In the genomic region with DNA sequence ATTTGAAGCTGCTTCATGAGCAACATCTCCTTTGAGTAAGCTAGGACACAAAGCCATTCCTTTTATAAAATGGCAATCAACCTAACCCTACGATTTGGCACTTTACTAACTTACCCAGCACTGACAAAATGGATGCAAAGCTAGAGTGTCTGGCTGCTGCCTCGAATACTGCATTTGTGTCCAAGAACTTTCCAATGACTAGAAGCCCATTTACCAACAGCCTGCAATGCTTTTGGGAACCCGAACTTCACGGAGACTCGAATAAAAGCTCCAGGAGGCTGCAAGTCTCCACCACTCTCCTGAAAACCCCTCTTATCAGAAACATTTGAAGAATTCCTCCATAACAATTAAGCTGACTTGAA, we compare ENCODE assay signal across 8 mouse cellular contexts. TPM values are rescaled to one million over a fixed set of nuclear protein-coding genes. Genes with fewer than 3 reads are reported as not detected.
DNase-seq lines count a peak whose midpoint lies in the region; ATAC-seq and TF ChIP-seq lines count a peak whose summit lies in the region.

No protein-coding gene starts in this region.

- H3K79me2 ChIP-seq in CH12.LX (replicated peaks; ENCODE audit: control insufficient read depth, extremely low read depth, insufficient read depth, poor library complexity, severe bottlenecking), result peaks cover 61% of the 10 kb centered on the region

- no peak for DNase-seq in heart, embryonic 10.5 days (ENCODE audit: low spot score)
- no peak for DNase-seq in heart, postnatal 25 days (ENCODE audit: low spot score)
- DNase-seq in CH12.LX (ENCODE audit: extremely low read depth) (no peak), adipocyte (ENCODE audit: low spot score) (no peak)
- DNase-seq in limb, embryonic 11.5 days (ENCODE audit: low spot score), result no peak
- DNase-seq in retina, postnatal 1 day, result peak; percentile 13
- DNase-seq in gastrocnemius, postnatal 25 days, result no peak

- no peak for TF ChIP-seq CTCF in CH12.LX (conservative IDR thresholded peaks at IDR 0.05 in 1 of 2, IDR thresholded peaks at IDR 0.05 in 1 of 2; ENCODE audit: low read depth in 2 of 2, low read length in 2 of 2)

- WGBS in heart, embryonic 10.5 days, result 5% methylated on average over 5 of the region's 5 CpGs
- WGBS in embryonic facial prominence, embryonic 12.5 days, result 4% methylated on average over 5 of the region's 5 CpGs
- 6% methylated on average over 5 of the region's 5 CpGs for WGBS in limb, embryonic 11.5 days

- dilution Hi-C loops in CH12.LX (cut with MboI; ENCODE audit: extremely low pct_ligation_motif_present, extremely low pct_unique_long_range_greater_than_20kb, low sequenced_read_pairs), result no loop called here

- no peaks in the 10 kb centered on the region for H3K9me3 ChIP-seq in heart, embryonic 10.5 days
- H3K9me3 ChIP-seq in CH12.LX (replicated peaks; ENCODE audit: low read length), result no peaks in the 10 kb centered on the region
- no peaks in the 10 kb centered on the region for H3K9me3 ChIP-seq in embryonic facial prominence, embryonic 12.5 days
- no peaks in the 10 kb centered on the region for H3K9me3 ChIP-seq in limb, embryonic 11.5 days (ENCODE audit: control insufficient read depth, low read length)

- H3K4me1 ChIP-seq in heart, embryonic 10.5 days, result peaks cover 24% of the 10 kb centered on the region
- H3K4me1 ChIP-seq in CH12.LX (ENCODE audit: control insufficient read depth in 1 of 2, insufficient read depth in 2 of 2), result peaks cover 6 to 33% of the 10 kb centered on the region in 2 experiments; a peak in 3 of 4 replicates
- H3K4me1 ChIP-seq in embryonic facial prominence, embryonic 12.5 days, result peaks cover 14% of the 10 kb centered on the region
- H3K4me1 ChIP-seq in limb, embryonic 11.5 days (ENCODE audit: control insufficient read depth, insufficient read depth, low read length), result peaks cover 2% of the 10 kb centered on the region; the same call in 1 of the 2 replicates

- peaks cover 9% of the 10 kb centered on the region; the same call in 1 of the 2 replicates for H3K36me3 ChIP-seq in heart, embryonic 10.5 days
- H3K36me3 ChIP-seq in CH12.LX (replicated peaks in 1 of 2; ENCODE audit: control insufficient read depth in 1 of 2, insufficient read depth in 1 of 2, low read length in 1 of 2), result peaks cover 0 to 13% of the 10 kb centered on the region in 2 experiments
- H3K36me3 ChIP-seq in embryonic facial prominence, embryonic 12.5 days, result no peaks in the 10 kb centered on the region
- H3K36me3 ChIP-seq in limb, embryonic 11.5 days (ENCODE audit: control insufficient read depth, insufficient read depth, low read length), result no peaks in the 10 kb centered on the region

- H3K4me2 ChIP-seq in CH12.LX (ENCODE audit: insufficient read depth, low read depth, poor library complexity, severe bottlenecking), result peak overlapping the region; percentile 6
- H3K4me2 ChIP-seq in embryonic facial prominence, embryonic 12.5 days (replicated peaks), result peak overlapping the region; percentile 69
- peak overlapping the region; percentile 85 for H3K4me2 ChIP-seq in limb, embryonic 11.5 days (ENCODE audit: low read depth, severe bottlenecking)

- no peak for TF ChIP-seq RAD21 in CH12.LX (IDR thresholded peaks at IDR 0.05; ENCODE audit: low read depth, low read length)

- in situ Hi-C loops in CH12.LX (cut with MboI; ENCODE audit: low pct_ligation_motif_present, low pct_unique_long_range_greater_than_20kb, low sequenced_read_pairs), result no loop called here

- H3K27me3 ChIP-seq in heart, embryonic 10.5 days (ENCODE audit: insufficient read depth, poor library complexity, severe bottlenecking), result no peaks in the 10 kb centered on the region
- H3K27me3 ChIP-seq in CH12.LX (replicated peaks), result no peaks in the 10 kb centered on the region
- H3K27me3 ChIP-seq in embryonic facial prominence, embryonic 12.5 days, result no peaks in the 10 kb centered on the region
- H3K27me3 ChIP-seq in limb, embryonic 11.5 days (ENCODE audit: control insufficient read depth, insufficient read depth, low read length), result no peaks in the 10 kb centered on the region

- H3K9ac ChIP-seq in CH12.LX (ENCODE audit: insufficient read depth, low read depth), result peak overlapping the region; percentile 100
- peak overlapping the region; percentile 100 for H3K9ac ChIP-seq in embryonic facial prominence, embryonic 12.5 days
- peak overlapping the region; percentile 86; the same call in 1 of the 2 replicates for H3K9ac ChIP-seq in limb, embryonic 11.5 days (ENCODE audit: low read length)

- TF ChIP-seq POLR2A in CH12.LX (IDR thresholded peaks at IDR 0.05; ENCODE audit: low read depth, low read length), result no peak

- intact Hi-C loops in heart, postnatal 25 days (cut with DNase I), result no loop called here

- H3K27ac ChIP-seq in heart, embryonic 10.5 days, result peak overlapping the region; percentile 100
- H3K27ac ChIP-seq in CH12.LX (ENCODE audit: insufficient read depth, low read depth), result no peak overlapping the region; the same call in 1 of the 2 replicates
- peak overlapping the region; percentile 99; the same call in 1 of the 2 replicates for H3K27ac ChIP-seq in embryonic facial prominence, embryonic 12.5 days
- no peak overlapping the region; the same call in 1 of the 2 replicates for H3K27ac ChIP-seq in limb, embryonic 11.5 days (replicated peaks; ENCODE audit: low read depth, low read length)

- ATAC-seq in embryonic facial prominence, embryonic 12.5 days (ENCODE audit: insufficient number of reproducible peaks, insufficient read depth, low FRiP score, low TSS enrichment), result no peak
- no peak for ATAC-seq in limb, embryonic 11.5 days (ENCODE audit: insufficient number of reproducible peaks, low FRiP score, low TSS enrichment, low read depth)

- TF ChIP-seq EP300 in CH12.LX (IDR thresholded peaks at IDR 0.05; ENCODE audit: low read length), result no peak

- H3K4me3 ChIP-seq in heart, embryonic 10.5 days, result peak overlapping the region; percentile 97
- peak overlapping the region; percentile 69 to 87 (median 75) for H3K4me3 ChIP-seq in CH12.LX (replicated peaks in 1 of 3; ENCODE audit: low read depth in 2 of 3, low read length in 2 of 3, poor library complexity in 1 of 3)
- H3K4me3 ChIP-seq in embryonic facial prominence, embryonic 12.5 days, result peak overlapping the region; percentile 99
- H3K4me3 ChIP-seq in limb, embryonic 11.5 days (ENCODE audit: low read depth, low read length), result peak overlapping the region; percentile 98

TF ChIP-seq in CH12.LX, 34 proteins besides CTCF, POLR2A, EP300 and RAD21:
- TF ChIP-seq PAX5 (IDR thresholded peaks at IDR 0.05; ENCODE audit: low read length) (no peak), MEF2A (IDR thresholded peaks at IDR 0.05; ENCODE audit: borderline replicate concordance, low read depth, low read length) (no peak), HCFC1 (IDR thresholded peaks at IDR 0.05; ENCODE audit: low read depth, low read length) (peak; percentile 3; the same call in 1 of the 2 replicates), JUND (conservative IDR thresholded peaks at IDR 0.05; ENCODE audit: low read depth, low read length) (no peak), ZNF384 (IDR thresholded peaks at IDR 0.05; ENCODE audit: low read depth, low read length) (peak; percentile 61; the same call in 1 of the 2 replicates)

RNA-seq across cellular contexts. Expression of gene Tab2, which starts 1.4 kb away (rescaled TPM):
- polyA plus RNA-seq in heart, embryonic 10.5 days (2016; fragmentation: Nextera tagmentation; extraction: Ambion mirVana), result 15.5 and 20.7 TPM in 2 replicates
- total RNA-seq in heart, postnatal 25 days (2021), result 10 to 100 TPM; 41.7 to 46.6 TPM
- total RNA-seq in CH12.LX (2012; rRNA removed) (12.7 and 13.7 TPM in 2 replicates), CH12.LX (2014; rRNA removed) (30.4 and 30.9 TPM in 2 replicates)
- polyA plus RNA-seq in CH12.LX (2012; ENCODE audit: insufficient read length, low read depth), result 34.1 and 43.5 TPM in 2 replicates
- polyA plus RNA-seq in embryonic facial prominence, embryonic 12.5 days (2016; fragmentation: Nextera tagmentation; extraction: Ambion mirVana), result 26.4 TPM in 2 replicates
- 30.3 and 30.8 TPM in 2 replicates for polyA plus RNA-seq in limb, embryonic 11.5 days (2014; fragmentation: Nextera tagmentation; extraction: Ambion mirVana)
- 10 to 100 TPM; 55.3 to 68.8 TPM for total RNA-seq in gastrocnemius, postnatal 25 days (2021)

Comparison
In these comparisons a context has a peak if more than half of its experiments do, and no peak if none do; other contexts are left out.
1. H3K27ac ChIP-seq: peak in heart, embryonic 10.5 days (single experiment) and embryonic facial prominence, embryonic 12.5 days (single experiment); none in CH12.LX (single experiment) and limb, embryonic 11.5 days (single experiment).
2. H3K4me2 ChIP-seq: peak in every context shown above with its lines; median percentile 85 in limb, embryonic 11.5 days; 69 in embryonic facial prominence, embryonic 12.5 days; 6 in CH12.LX.
3. Peak in every context shown above with its lines, with median percentiles within 50 percentile points of each other: H3K4me3 ChIP-seq and H3K9ac ChIP-seq.